Mouse (Mus musculus) lung, adult 10 weeks (tissue): Measurements from ENCODE around the gene Taar7b. TPM values are rescaled to one million over a fixed set of nuclear protein-coding genes. Genes with fewer than 3 reads are reported as not detected.

Experiments
- polyA plus RNA-seq: library from polyadenylated mRNA; stranded (reverse); fragments of 350-450 nt; fragmentation: Illumina TruSeq; extraction: RNeasy Lipid Tissue Mini Kit (QIAGEN cat#74804); gene quantifications from one replicate; pipeline ENCODE4 v1.2.3, GENCODE M21; 2014; ENCODE audit warnings: low read depth, low replicate concordance; ENCODE audit not compliant: insufficient read depth

The Taar7b gene
- not detected for polyA plus RNA-seq

DNA sequence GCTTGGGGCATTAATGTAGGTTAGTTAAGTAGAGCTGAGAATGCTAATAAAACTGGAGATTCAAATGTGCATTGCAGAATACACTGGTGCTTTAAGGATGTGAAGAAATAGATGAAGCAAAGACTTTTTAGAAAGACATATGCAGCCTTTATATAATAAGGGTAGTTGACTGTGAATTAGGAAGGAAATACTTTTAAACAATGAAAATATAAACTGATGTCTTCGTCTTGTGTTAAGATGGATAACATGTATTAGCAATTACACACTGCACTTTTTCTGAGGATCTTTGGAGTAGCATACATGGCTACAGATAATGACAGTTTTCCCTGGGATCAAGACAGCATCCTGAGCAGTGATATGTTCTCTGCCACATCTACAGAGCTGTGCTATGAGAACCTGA is at the start of gene Taar7b:
Taar7b (plus strand) TSS at position 301 of the 400 bp plus-strand sequence.

DNA sequence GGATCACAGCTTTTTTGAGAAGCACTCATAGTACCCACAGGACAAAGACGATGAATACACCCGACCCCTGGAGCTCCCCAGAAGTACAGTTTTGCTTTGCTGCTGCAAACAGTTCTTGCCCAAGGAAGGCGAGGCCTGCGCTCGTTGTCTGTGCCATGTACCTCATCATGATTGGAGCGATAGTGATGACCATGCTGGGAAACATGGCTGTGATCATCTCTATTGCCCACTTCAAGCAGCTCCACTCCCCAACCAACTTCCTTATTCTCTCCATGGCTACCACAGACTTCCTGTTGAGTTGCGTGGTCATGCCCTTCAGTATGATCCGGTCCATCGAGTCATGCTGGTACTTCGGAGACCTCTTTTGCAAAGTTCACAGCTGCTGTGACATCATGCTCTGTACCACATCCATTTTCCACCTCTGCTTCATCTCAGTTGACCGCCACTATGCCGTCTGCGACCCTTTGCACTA is 39.3 kb upstream of the Taar7b start, which contains the start of gene Taar4:
Taar4 (plus strand) TSS at position 51 of the 472 bp plus-strand sequence.

DNA sequence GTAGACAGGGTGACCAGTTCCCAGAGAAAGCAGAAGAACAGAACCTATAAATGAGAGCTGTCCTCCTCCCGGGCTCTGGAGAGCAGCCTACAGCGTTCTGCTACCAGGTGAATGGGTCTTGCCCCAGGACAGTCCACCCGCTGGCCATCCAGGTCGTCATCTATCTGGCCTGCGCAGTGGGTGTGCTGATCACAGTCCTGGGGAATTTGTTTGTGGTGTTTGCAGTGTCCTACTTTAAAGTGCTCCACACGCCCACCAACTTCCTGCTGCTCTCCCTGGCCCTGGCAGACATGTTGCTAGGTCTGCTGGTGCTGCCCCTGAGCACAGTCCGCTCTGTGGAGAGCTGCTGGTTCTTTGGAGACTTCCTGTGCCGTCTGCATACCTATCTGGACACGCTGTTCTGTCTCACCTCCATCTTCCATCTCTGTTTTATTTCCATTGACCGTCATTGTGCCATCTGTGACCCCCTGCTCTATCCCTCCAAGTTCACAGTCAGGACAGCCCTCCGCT is 29.0 kb upstream of the Taar7b start, which contains the start of gene Taar5:
Taar5 (plus strand) TSS at position 51 of the 510 bp plus-strand sequence.

DNA sequence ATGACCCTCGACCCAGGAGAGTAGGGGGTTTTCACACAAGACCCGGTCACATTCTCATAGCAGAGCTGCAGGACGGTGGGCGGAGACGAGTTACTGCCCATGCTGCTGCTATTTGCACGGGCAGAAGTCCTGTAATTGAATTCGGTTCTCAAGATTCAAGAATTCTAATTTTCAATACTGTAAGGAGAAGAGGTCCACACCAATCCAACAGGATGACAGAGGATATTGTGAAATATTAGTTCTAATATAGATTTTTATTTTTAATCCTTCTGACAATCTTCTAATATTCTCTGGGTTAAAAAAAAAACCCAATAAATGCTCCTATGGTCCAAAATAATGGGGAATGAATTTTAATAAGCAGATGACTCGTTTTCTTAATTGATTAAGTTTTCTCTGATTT is 14.2 kb upstream of the Taar7b start, which contains the start of gene Taar6:
Taar6 (minus strand) TSS at position 101 of the 400 bp plus-strand sequence.

DNA sequence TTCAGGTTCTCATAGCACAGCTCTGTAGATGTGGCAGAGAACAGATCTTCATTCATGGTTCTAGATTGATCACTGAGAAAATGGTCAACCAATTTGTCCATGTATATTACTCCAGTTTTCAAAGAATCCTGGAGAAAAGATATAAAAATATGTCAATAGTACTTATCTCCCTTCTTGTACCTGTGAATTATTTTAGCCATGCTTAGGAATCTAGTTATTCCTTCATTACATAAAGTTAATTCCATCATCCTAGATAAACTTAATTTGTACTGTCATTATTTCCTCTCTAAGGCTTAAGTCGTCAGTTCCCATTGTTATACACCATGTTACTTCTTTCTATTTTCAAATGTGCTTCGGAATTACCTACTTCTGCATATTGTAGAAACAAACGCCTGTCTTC is 6.4 kb upstream of the Taar7b start, which contains the start of gene Taar7a:
Taar7a (minus strand) TSS at position 101 of the 400 bp plus-strand sequence.

DNA sequence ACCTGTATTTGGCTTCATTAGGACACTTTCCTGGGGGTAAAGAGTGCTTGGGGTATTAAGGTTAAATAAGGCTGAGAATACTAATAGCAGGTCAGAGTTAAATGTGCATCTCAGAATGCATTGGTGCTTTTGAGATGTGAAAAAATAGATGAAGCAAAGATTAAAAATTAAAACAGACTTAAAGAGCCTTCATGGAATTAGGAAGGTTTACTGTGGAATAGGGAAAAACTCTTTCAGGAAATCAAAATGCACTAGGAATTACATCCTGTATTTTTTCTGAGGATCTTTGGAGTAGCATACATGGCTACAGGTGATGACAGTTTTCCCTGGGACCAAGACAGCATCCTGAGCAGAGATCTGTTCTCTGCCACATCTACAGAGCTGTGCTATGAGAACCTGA is 27.2 kb downstream of the Taar7b start, which contains the start of gene Taar7d:
Taar7d (plus strand) TSS at position 301 of the 400 bp plus-strand sequence.

DNA sequence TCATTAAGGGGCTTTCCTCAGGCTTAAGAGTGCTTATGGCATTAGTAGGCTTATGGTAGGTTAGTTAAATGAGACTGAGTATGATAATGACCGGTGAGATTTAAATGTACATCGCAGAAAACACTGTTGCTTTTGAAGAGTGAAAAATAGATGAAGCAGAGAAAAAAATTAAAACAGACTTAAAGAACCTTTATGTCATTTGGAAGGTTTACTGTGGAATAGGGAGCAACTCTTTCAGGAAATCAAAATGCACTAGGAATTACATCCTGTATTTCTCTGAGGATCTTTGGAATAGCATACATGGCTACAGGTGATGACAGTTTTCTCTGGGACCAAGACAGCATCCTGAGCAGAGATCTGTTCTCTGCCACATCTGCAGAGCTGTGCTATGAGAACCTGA is 37.6 kb downstream of the Taar7b start, which contains the start of gene Taar7e:
Taar7e (plus strand) TSS at position 301 of the 400 bp plus-strand sequence.

DNA sequence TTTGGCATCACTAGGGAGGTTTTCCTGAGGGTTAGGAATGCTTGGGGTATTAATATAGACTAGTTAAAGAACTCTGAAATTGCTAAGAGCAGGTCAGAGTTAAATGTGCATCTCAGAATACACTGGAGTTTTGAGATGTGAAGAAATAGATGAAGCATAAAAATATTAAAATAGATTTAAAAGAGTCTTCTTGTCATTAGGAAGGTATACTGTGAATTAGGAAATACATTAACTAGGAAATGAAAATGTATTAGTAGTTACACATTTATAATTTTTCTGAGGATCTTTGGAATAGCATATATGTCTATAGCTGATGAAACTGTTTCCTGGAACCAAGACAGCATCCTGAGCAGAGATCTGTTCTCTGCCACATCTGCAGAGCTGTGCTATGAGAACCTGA is 49.5 kb downstream of the Taar7b start, which contains the start of gene Taar7f:
Taar7f (plus strand) TSS at position 301 of the 400 bp plus-strand sequence.

Other genes with a start within 250 kb of the Taar7b start
- gene Rps12, start 212.7 kb upstream of the Taar7b start, polyA plus RNA-seq, result 3,182 TPM
- 7.5 TPM for gene Slc18b1, start 203.0 kb upstream of the Taar7b start, polyA plus RNA-seq
- 6.3 TPM for gene Vnn3, start 148.5 kb upstream of the Taar7b start, polyA plus RNA-seq
- gene Vnn1, start 105.3 kb upstream of the Taar7b start, polyA plus RNA-seq, result 8.9 TPM
- gene Taar1, start 79.6 kb upstream of the Taar7b start, polyA plus RNA-seq, result not detected
- gene Taar2, start 61.4 kb upstream of the Taar7b start, polyA plus RNA-seq, result 0.24 TPM
- gene Taar3, start 50.4 kb upstream of the Taar7b start, polyA plus RNA-seq, result not detected
- not detected for gene Taar4, start 39.4 kb upstream of the Taar7b start, polyA plus RNA-seq
- not detected for gene Taar5, start 29.2 kb upstream of the Taar7b start, polyA plus RNA-seq
- gene Taar6, start 14.3 kb upstream of the Taar7b start, polyA plus RNA-seq, result not detected
- gene Taar7a, start 6.5 kb upstream of the Taar7b start, polyA plus RNA-seq, result not detected
- not detected for gene Taar7d, start 27.3 kb downstream of the Taar7b start, polyA plus RNA-seq
- not detected for gene Taar7e, start 37.7 kb downstream of the Taar7b start, polyA plus RNA-seq
- gene Taar7f, start 49.6 kb downstream of the Taar7b start, polyA plus RNA-seq, result not detected
- gene Taar8a, start 76.6 kb downstream of the Taar7b start, polyA plus RNA-seq, result not detected
- not detected for gene Taar8b, start 92.4 kb downstream of the Taar7b start, polyA plus RNA-seq
- not detected for gene Taar8c, start 102.0 kb downstream of the Taar7b start, polyA plus RNA-seq
- gene Taar9, start 109.6 kb downstream of the Taar7b start, polyA plus RNA-seq, result not detected
- gene Stx7, start 149.4 kb downstream of the Taar7b start, polyA plus RNA-seq, result 90.9 TPM
- gene Moxd1, start 223.6 kb downstream of the Taar7b start, polyA plus RNA-seq, result 0.21 TPM